Comparison of ENCODE assay signal across 11 mouse cellular contexts in the genomic region with DNA sequence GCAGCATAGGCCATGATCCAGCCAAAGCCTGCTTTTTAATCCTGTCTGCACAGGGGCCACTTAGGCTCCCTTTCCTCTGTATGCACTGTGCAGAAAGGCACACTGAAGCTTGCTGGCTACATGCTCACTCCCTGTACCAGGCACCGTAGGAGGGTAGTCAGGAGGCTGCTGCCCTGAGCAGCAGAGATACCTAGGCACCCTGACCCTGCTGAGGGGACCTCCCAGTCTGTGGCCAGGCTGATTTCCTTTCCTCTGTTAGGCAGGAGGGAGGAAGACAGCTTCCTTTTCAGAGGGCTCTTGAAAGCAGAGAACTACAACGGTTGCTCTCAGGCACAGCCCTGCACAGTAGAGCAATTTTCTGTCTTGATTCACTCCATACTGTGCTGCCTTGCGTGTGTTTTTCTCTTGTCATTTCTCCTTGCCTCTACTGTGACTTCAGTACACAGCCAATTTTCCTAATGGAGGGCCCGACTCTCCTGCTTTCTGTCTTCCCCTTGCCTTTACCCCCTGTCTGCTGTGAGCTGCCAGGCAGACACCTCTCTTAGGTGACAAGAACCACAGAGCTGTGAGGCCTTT. TPM values are rescaled to one million over a fixed set of nuclear protein-coding genes. Genes with fewer than 3 reads are reported as not detected.
DNase-seq lines count a peak whose midpoint lies in the region; ATAC-seq lines count a peak whose summit lies in the region.
"Had no signal": no experiment of that assay in that cellular context is flagged by ENCODE, and none has a peak within 500 bp of the region (broad histone marks: within the 10 kb centered on the region; RNA-seq: fewer than 3 reads in every experiment).

No protein-coding gene starts in this region.

- H3K9me3 ChIP-seq in liver, embryonic 12.5 days (replicated peaks): no peaks in the 10 kb centered on the region
- no peaks in the 10 kb centered on the region for H3K9me3 ChIP-seq in liver, embryonic 11.5 days (ENCODE audit: control insufficient read depth, low read length)
- H3K9me3 ChIP-seq in neural tube, embryonic 15.5 days (replicated peaks): no peaks in the 10 kb centered on the region

- 0 out of 2 replicates have a peak, but pooled peaks cover 17% of the 10 kb centered on the region for H3K4me1 ChIP-seq in liver, embryonic 12.5 days
- peaks cover 3% of the 10 kb centered on the region; the same call in 1 of the 2 replicates for H3K4me1 ChIP-seq in liver, embryonic 11.5 days (replicated peaks; ENCODE audit: control insufficient read depth, insufficient read depth, low read length)
- peaks cover 7% of the 10 kb centered on the region for H3K4me1 ChIP-seq in neural tube, embryonic 15.5 days

- H3K27ac ChIP-seq in liver, embryonic 12.5 days: no peak overlapping the region
- H3K27ac ChIP-seq in liver, embryonic 11.5 days (ENCODE audit: low read depth, low read length): no peak overlapping the region
- H3K27ac ChIP-seq in neural tube, embryonic 15.5 days (replicated peaks): no peak overlapping the region

- no peak overlapping the region for H3K4me3 ChIP-seq in liver, embryonic 12.5 days
- no peak overlapping the region for H3K4me3 ChIP-seq in liver, embryonic 11.5 days (ENCODE audit: low read depth, low read length)
- no peak overlapping the region for H3K4me3 ChIP-seq in neural tube, embryonic 15.5 days (replicated peaks)

- no peak for DNase-seq in liver, embryonic 11.5 days (ENCODE audit: low spot score)
- peak; percentile 24 for DNase-seq in embryo, embryonic 10.5 days (ENCODE audit: low spot score)
- DNase-seq in thymus, postnatal 14 days: peak; percentile 68
- no peak for DNase-seq in urinary bladder, postnatal 14 days (ENCODE audit: low spot score)
- DNase-seq: kidney, postnatal 10 days; right cerebral cortex, postnatal 25 days had no signal

- no peak overlapping the region for H3K4me2 ChIP-seq in liver, embryonic 12.5 days
- no peak overlapping the region for H3K4me2 ChIP-seq in liver, embryonic 11.5 days
- H3K4me2 ChIP-seq in neural tube, embryonic 15.5 days: no peak overlapping the region

- peaks cover 80% of the 10 kb centered on the region for H3K27me3 ChIP-seq in liver, embryonic 12.5 days (replicated peaks)
- H3K27me3 ChIP-seq in liver, embryonic 11.5 days (replicated peaks; ENCODE audit: control insufficient read depth, insufficient read depth, low read length): peaks cover 33% of the 10 kb centered on the region
- peaks cover 63% of the 10 kb centered on the region for H3K27me3 ChIP-seq in neural tube, embryonic 15.5 days (replicated peaks)
- H3K27me3 ChIP-seq: Patski had no signal

- 10% methylated on average over 4 of the region's 4 CpGs for WGBS in liver, embryonic 12.5 days (ENCODE audit: insufficient replicate concordance)
- 16% methylated on average over 4 of the region's 4 CpGs for WGBS in liver, embryonic 11.5 days
- 35% methylated on average over 4 of the region's 4 CpGs for WGBS in neural tube, embryonic 15.5 days

- peak; percentile 44; the same call in 1 of the 2 replicates for ATAC-seq in liver, embryonic 12.5 days
- ATAC-seq in liver, embryonic 11.5 days (replicated peaks; ENCODE audit: low FRiP score): no peak
- peak; percentile 33 for ATAC-seq in megakaryocyte, adult 5-6 weeks (ENCODE audit: poor library complexity, severe bottlenecking)
- no peak for ATAC-seq in neural tube, embryonic 15.5 days (ENCODE audit: low FRiP score)
- ATAC-seq: Patski had no signal

- H3K9ac ChIP-seq in liver, embryonic 12.5 days: no peak overlapping the region
- no peak overlapping the region for H3K9ac ChIP-seq in liver, embryonic 11.5 days (ENCODE audit: low read depth, low read length)
- no peak overlapping the region for H3K9ac ChIP-seq in neural tube, embryonic 15.5 days (replicated peaks)

- no peaks in the 10 kb centered on the region for H3K36me3 ChIP-seq in liver, embryonic 12.5 days
- H3K36me3 ChIP-seq in liver, embryonic 11.5 days (ENCODE audit: control insufficient read depth, insufficient read depth, low read length): no peaks in the 10 kb centered on the region
- no peaks in the 10 kb centered on the region for H3K36me3 ChIP-seq in neural tube, embryonic 15.5 days

RNA-seq across cellular contexts. Expression of gene 4930412O13Rik, which starts 9.8 kb away (rescaled TPM):
- polyA plus RNA-seq in liver, embryonic 12.5 days (2016; fragmentation: Nextera tagmentation; extraction: Ambion mirVana): not detected in 2 replicates
- polyA plus RNA-seq in liver, embryonic 11.5 days (2014; fragmentation: Nextera tagmentation; extraction: Ambion mirVana): not detected in 2 replicates
- total RNA-seq in megakaryocyte, adult 5-6 weeks (2015): not detected in 2 replicates
- not detected in 2 replicates for total RNA-seq in megakaryocyte, adult 5-6 weeks (2017)
- polyA plus RNA-seq in neural tube, embryonic 15.5 days (2015; fragmentation: Nextera tagmentation; extraction: Ambion mirVana): 0.23 TPM in 1 of 2 replicates, not detected in the other
- polyA plus RNA-seq: Patski had no signal

RNA-seq across cellular contexts. Expression of gene 9230102O04Rik, which starts 18.1 kb away (rescaled TPM):
- polyA plus RNA-seq in liver, embryonic 12.5 days (2016; fragmentation: Nextera tagmentation; extraction: Ambion mirVana): 0.37 TPM in 1 of 2 replicates, not detected in the other
- not detected in 2 replicates for polyA plus RNA-seq in liver, embryonic 11.5 days (2014; fragmentation: Nextera tagmentation; extraction: Ambion mirVana)
- total RNA-seq in megakaryocyte, adult 5-6 weeks (2015): not detected in 2 replicates
- not detected in 2 replicates for total RNA-seq in megakaryocyte, adult 5-6 weeks (2017)
- polyA plus RNA-seq in neural tube, embryonic 15.5 days (2015; fragmentation: Nextera tagmentation; extraction: Ambion mirVana): 0.49 TPM in 1 of 2 replicates, not detected in the other
- polyA plus RNA-seq: limb, embryonic 14.5 days; Patski had no signal

RNA-seq across cellular contexts. Expression of gene Gata3, which starts 18.6 kb away (rescaled TPM):
- polyA plus RNA-seq in liver, embryonic 12.5 days (2016; fragmentation: Nextera tagmentation; extraction: Ambion mirVana): 2.0 and 2.1 TPM in 2 replicates
- 4.0 and 4.8 TPM in 2 replicates for polyA plus RNA-seq in liver, embryonic 11.5 days (2014; fragmentation: Nextera tagmentation; extraction: Ambion mirVana)
- 0.45 and 0.98 TPM in 2 replicates for total RNA-seq in megakaryocyte, adult 5-6 weeks (2015)
- total RNA-seq in megakaryocyte, adult 5-6 weeks (2017): 0.49 and 1.2 TPM in 2 replicates
- 15.6 and 16.0 TPM in 2 replicates for polyA plus RNA-seq in neural tube, embryonic 15.5 days (2015; fragmentation: Nextera tagmentation; extraction: Ambion mirVana)

Comparison
In these comparisons a context has a peak if more than half of its experiments do, and no peak if none do; other contexts are left out.
1. ATAC-seq: peak in liver, embryonic 12.5 days (single experiment) and megakaryocyte, adult 5-6 weeks (single experiment); none in liver, embryonic 11.5 days (single experiment) and neural tube, embryonic 15.5 days (single experiment).
2. DNase-seq: peak in embryo, embryonic 10.5 days (single experiment) and thymus, postnatal 14 days (single experiment); none in liver, embryonic 11.5 days (single experiment) and urinary bladder, postnatal 14 days (single experiment).